Mouse (Mus musculus) forebrain, embryonic 10.5 days (tissue): Measurements from ENCODE around the gene Zfand4. TPM values are rescaled to one million over a fixed set of nuclear protein-coding genes. Genes with fewer than 3 reads are reported as not detected.
"Not testable (repeated sequence)": the region's sequence is repeated elsewhere in the genome, so short reads cannot be mapped to it uniquely, and the experiment has no call there.

Experiments used
- DNase-seq: peaks from one replicate; pipeline ENCODE4 v3.0.0-alpha.2; 2017; ENCODE audit warnings: low spot score; ENCODE audit errors: extremely low spot score
- H3K27ac ChIP-seq: fragments of 300-500 bp; sonication (generic); 2 replicates; pipeline ENCODE4 v1.5.1; 2016; ENCODE audit warnings: mild to moderate bottlenecking
- H3K27me3 ChIP-seq: fragments of 300-500 bp; sonication (generic); 2 replicates; pipeline ENCODE4 v1.6.1; 2016; ENCODE audit warnings: mild to moderate bottlenecking; ENCODE audit not compliant: poor library complexity, severe bottlenecking
- H3K36me3 ChIP-seq: fragments of 300-500 bp; sonication (generic); replicated peaks from 2 replicates; pipeline ENCODE4 v1.6.1; 2016; ENCODE audit warnings: mild to moderate bottlenecking, moderate library complexity
- H3K4me1 ChIP-seq: fragments of 300-500 bp; sonication (generic); 2 replicates; pipeline ENCODE4 v1.6.1; 2016
- H3K4me3 ChIP-seq: fragments of 300-500 bp; sonication (generic); 2 replicates; pipeline ENCODE4 v1.5.1; 2016; ENCODE audit warnings: mild to moderate bottlenecking, moderate library complexity
- H3K9me3 ChIP-seq: fragments of 300-500 bp; sonication (generic); 2 replicates; pipeline ENCODE4 v1.6.1; 2016; ENCODE audit warnings: mild to moderate bottlenecking, moderate library complexity
- WGBS: fragments of 180-500 bp; shearing (Covaris S2); methylation state at CpG from one replicate; pipeline ENCODE4 v1.1.7; 2016; 5-methylcytosine and 5-hydroxymethylcytosine counted together
- polyA plus RNA-seq: library from polyadenylated mRNA; unstranded; fragments of >200 nt; fragmentation: Nextera tagmentation; extraction: Ambion mirVana; gene quantifications from 2 replicates; pipeline ENCODE4 v1.2.1, GENCODE M21; 2016

The Zfand4 gene
- polyA plus RNA-seq: 8.1 and 8.2 TPM in 2 replicates

- peak within 1 kb of the TSS; percentile 96 for H3K27ac ChIP-seq
- under 1% methylated on average over 49 of the region's 67 CpGs for WGBS
- H3K9me3 ChIP-seq: no peaks in the 10 kb centered on the region
- H3K4me1 ChIP-seq: peaks cover 32% of the 10 kb centered on the region
- peaks cover 29% of the 10 kb centered on the region for H3K36me3 ChIP-seq
- H3K4me3 ChIP-seq: peak within 1 kb of the TSS; percentile 71
- H3K27me3 ChIP-seq: no peaks in the 10 kb centered on the region
- DNase-seq: peak; percentile 94
Observed at GRCm38 (mm10) chr6:116264018-116264651, at the start of gene Zfand4. Zfand4 (plus strand) TSS chr6:116264222.

GRCm38 (mm10) chr6:116227767-116228166 is 36.3 kb upstream of the Zfand4 start:
- Histone ChIP-seq H3K9me3 (no peaks in the 10 kb centered on the region), H3K4me1 (no peaks in the 10 kb centered on the region), H3K27me3 (no peaks in the 10 kb centered on the region), H3K4me3 (no peak overlapping the region), H3K36me3 (peaks cover 82% of the 10 kb centered on the region), H3K27ac (no peak overlapping the region)
- WGBS: 87% methylated on average over 11 of the region's 11 CpGs
- no peak for DNase-seq

GRCm38 (mm10) chr6:116228785-116229525 is 35.1 kb upstream of the Zfand4 start:
- H3K27me3 ChIP-seq: no peaks in the 10 kb centered on the region
- no peaks in the 10 kb centered on the region for H3K9me3 ChIP-seq
- peak; percentile 46 for DNase-seq
- H3K4me1 ChIP-seq: no peaks in the 10 kb centered on the region
- H3K36me3 ChIP-seq: peaks cover 83% of the 10 kb centered on the region
- H3K27ac ChIP-seq: no peak overlapping the region
- 67% methylated on average over 12 of the region's 12 CpGs for WGBS
- no peak overlapping the region for H3K4me3 ChIP-seq

GRCm38 (mm10) chr6:116234821-116235220 is 29.2 kb upstream of the Zfand4 start:
- H3K9me3 ChIP-seq, H3K27me3 ChIP-seq, H3K27ac ChIP-seq, DNase-seq, H3K4me3 ChIP-seq, H3K4me1 ChIP-seq: not testable (repeated sequence)
- peaks cover 91% of the 10 kb centered on the region for H3K36me3 ChIP-seq
- WGBS: 93% methylated on average over 2 of the region's 2 CpGs

GRCm38 (mm10) chr6:116235336-116235735 is 28.7 kb upstream of the Zfand4 start:
- Histone ChIP-seq H3K36me3 (peaks cover 91% of the 10 kb centered on the region), H3K27me3 (no peaks in the 10 kb centered on the region), H3K9me3 (no peaks in the 10 kb centered on the region), H3K27ac (no peak overlapping the region), H3K4me1 (no peaks in the 10 kb centered on the region), H3K4me3 (no peak overlapping the region)
- DNase-seq: no peak
- WGBS: 93% methylated on average over 5 of the region's 5 CpGs

- H3K36me3 ChIP-seq: peaks cover 89% of the 10 kb centered on the region
- DNase-seq: no peak
- no peak overlapping the region for H3K27ac ChIP-seq
- H3K9me3 ChIP-seq: no peaks in the 10 kb centered on the region
- 93% methylated on average over 5 of the region's 5 CpGs for WGBS
- H3K4me1 ChIP-seq: no peaks in the 10 kb centered on the region
- H3K4me3 ChIP-seq: no peak overlapping the region
- no peaks in the 10 kb centered on the region for H3K27me3 ChIP-seq
Observed at GRCm38 (mm10) chr6:116238083-116238482, 25.9 kb upstream of the Zfand4 start.

- no peak overlapping the region for H3K27ac ChIP-seq
- peaks cover 89% of the 10 kb centered on the region for H3K36me3 ChIP-seq
- no peaks in the 10 kb centered on the region for H3K4me1 ChIP-seq
- DNase-seq: no peak
- H3K27me3 ChIP-seq: no peaks in the 10 kb centered on the region
- 79% methylated on average over 2 of the region's 2 CpGs for WGBS
- H3K9me3 ChIP-seq: no peaks in the 10 kb centered on the region
- H3K4me3 ChIP-seq: no peak overlapping the region
Observed at GRCm38 (mm10) chr6:116240371-116240770, 23.7 kb upstream of the Zfand4 start.

- Histone ChIP-seq H3K9me3 (no peaks in the 10 kb centered on the region), H3K4me1 (0 out of 2 replicates have a peak, but pooled peaks cover 8% of the 10 kb centered on the region), H3K27me3 (no peaks in the 10 kb centered on the region), H3K4me3 (no peak overlapping the region), H3K27ac (no peak overlapping the region), H3K36me3 (peaks cover 63% of the 10 kb centered on the region)
- DNase-seq: no peak
- WGBS: 94% methylated on average over 4 of the region's 4 CpGs
Observed at GRCm38 (mm10) chr6:116259649-116260048, 4.4 kb upstream of the Zfand4 start.

GRCm38 (mm10) chr6:116260481-116260880 is 3.5 kb upstream of the Zfand4 start:
- no peak for DNase-seq
- H3K27ac ChIP-seq: no peak overlapping the region
- no peaks in the 10 kb centered on the region for H3K9me3 ChIP-seq
- H3K36me3 ChIP-seq: peaks cover 55% of the 10 kb centered on the region
- H3K4me3 ChIP-seq: no peak overlapping the region
- H3K27me3 ChIP-seq: no peaks in the 10 kb centered on the region
- peaks cover 16% of the 10 kb centered on the region for H3K4me1 ChIP-seq
- 92% methylated on average over 5 of the region's 5 CpGs for WGBS

- peaks cover 32% of the 10 kb centered on the region for H3K4me1 ChIP-seq
- peaks cover 37% of the 10 kb centered on the region for H3K36me3 ChIP-seq
- no peak overlapping the region for H3K4me3 ChIP-seq
- DNase-seq: no peak
- H3K9me3 ChIP-seq: no peaks in the 10 kb centered on the region
- WGBS: 93% methylated on average over 1 of the region's 1 CpGs
- no peak overlapping the region for H3K27ac ChIP-seq
- H3K27me3 ChIP-seq: no peaks in the 10 kb centered on the region
Observed at GRCm38 (mm10) chr6:116262824-116263223, 1.2 kb upstream of the Zfand4 start.

- WGBS: 87% methylated on average over 11 of the region's 11 CpGs
- peak overlapping the region; percentile 96 for H3K27ac ChIP-seq
- peak overlapping the region; percentile 71 for H3K4me3 ChIP-seq
- DNase-seq: no peak
- H3K4me1 ChIP-seq: peaks cover 32% of the 10 kb centered on the region
- no peaks in the 10 kb centered on the region for H3K27me3 ChIP-seq
- H3K36me3 ChIP-seq: peaks cover 25% of the 10 kb centered on the region
- no peaks in the 10 kb centered on the region for H3K9me3 ChIP-seq
Observed at GRCm38 (mm10) chr6:116264836-116265235, 814 bp downstream of the Zfand4 start.

GRCm38 (mm10) chr6:116265603-116266002 is 1.6 kb downstream of the Zfand4 start:
- DNase-seq: no peak
- H3K9me3 ChIP-seq: no peaks in the 10 kb centered on the region
- H3K4me1 ChIP-seq: peaks cover 32% of the 10 kb centered on the region
- peaks cover 18% of the 10 kb centered on the region for H3K36me3 ChIP-seq
- WGBS: 80% methylated on average over 4 of the region's 4 CpGs
- H3K27me3 ChIP-seq: no peaks in the 10 kb centered on the region
- H3K4me3 ChIP-seq: peak overlapping the region; percentile 71; the same call in 1 of the 2 replicates
- H3K27ac ChIP-seq: peak overlapping the region; percentile 85
